Mouse (Mus musculus): Measurements from ENCODE around the gene Hoxb7.

GRCm38 (mm10) chr11:96259038-96259437, 27.4 kb upstream of the Hoxb7 start:
- TF ChIP-seq CTCF (IDR thresholded peaks at IDR 0.05; ENCODE audit: insufficient read depth, low read length) (no peak), POLR2A (IDR thresholded peaks at IDR 0.05; ENCODE audit: borderline replicate concordance, extremely low read depth, low read depth, low read length) (no peak)

All from lung, adult 2 months (tissue).